Mouse (Mus musculus): ENCODE measurements around the gene 1600012H06Rik. TPM values are rescaled to one million over a fixed set of nuclear protein-coding genes. Genes with fewer than 3 reads are reported as not detected.
"Not testable (repeated sequence)": the region's sequence is repeated elsewhere in the genome, so short reads cannot be mapped to it uniquely, and the experiment has no call there.

The 1600012H06Rik gene
- total and polyA plus RNA-seq, 2 experiments from 2014 or later, result 24.2 to 27.1 TPM

DNA sequence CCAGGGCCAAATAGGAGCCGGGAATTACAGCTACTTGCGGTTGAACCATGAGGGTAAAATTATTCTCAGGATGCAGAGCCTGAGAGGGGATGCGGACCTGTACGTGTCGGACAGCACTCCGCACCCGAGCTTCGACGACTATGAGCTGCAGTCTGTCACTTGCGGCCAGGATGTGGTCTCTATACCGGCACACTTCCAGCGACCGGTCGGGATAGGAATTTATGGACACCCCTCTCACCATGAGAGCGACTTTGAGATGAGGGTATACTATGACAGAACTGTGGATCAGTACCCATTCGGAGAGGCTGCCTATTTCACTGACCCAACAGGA is 710 bp downstream of the 1600012H06Rik start:
- Histone ChIP-seq H3K36me3 (ENCODE audit: insufficient read depth) (peaks cover 11% of the 10 kb centered on the region), H3K4me3 (ENCODE audit: low read depth, low read length) (peak overlapping the region; percentile 94), H3K9ac (peak overlapping the region; percentile 88), H3K4me1 (ENCODE audit: insufficient read depth) (peaks cover 12% of the 10 kb centered on the region), H3K4me2 (ENCODE audit: low read depth) (peak overlapping the region; percentile 95), H3K27me3 (ENCODE audit: insufficient read depth, low read length) (no peaks in the 10 kb centered on the region), H3K9me3 (ENCODE audit: low read length) (no peaks in the 10 kb centered on the region), H3K27ac (ENCODE audit: low read depth, low read length) (peak overlapping the region; percentile 85)
- ATAC-seq (no peak), DNase-seq (peak; percentile 5)
- WGBS, result 19% methylated on average over 16 of the region's 16 CpGs
- no peak for TF ChIP-seq CTCF (IDR thresholded peaks at IDR 0.05; ENCODE audit: low read depth)

DNA sequence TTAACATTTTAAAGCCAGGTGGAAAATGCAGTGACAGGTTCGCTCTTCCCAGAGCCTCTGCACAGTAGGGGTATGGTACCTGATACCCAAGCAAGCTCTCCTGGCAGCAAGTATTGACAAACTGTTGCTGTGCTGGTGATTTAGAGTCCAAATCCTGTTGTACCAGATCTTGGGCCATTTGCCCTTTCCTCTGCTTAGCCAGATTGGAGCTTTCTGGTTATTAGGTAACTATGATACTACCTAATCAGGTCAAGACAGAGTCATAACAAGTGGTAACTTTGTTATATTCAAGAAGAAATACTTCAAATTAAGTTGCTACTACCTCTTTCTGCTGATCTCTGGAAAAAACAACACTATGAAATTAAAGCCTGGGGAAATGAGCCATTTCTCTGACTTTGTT is 1.6 kb downstream of the 1600012H06Rik start:
- Histone ChIP-seq H3K9ac (no peak overlapping the region), H3K4me2 (ENCODE audit: low read depth) (no peak overlapping the region), H3K36me3 (ENCODE audit: insufficient read depth) (peaks cover 16% of the 10 kb centered on the region), H3K27ac (ENCODE audit: low read depth, low read length) (no peak overlapping the region), H3K9me3 (ENCODE audit: low read length) (no peaks in the 10 kb centered on the region), H3K27me3 (ENCODE audit: insufficient read depth, low read length) (no peaks in the 10 kb centered on the region), H3K4me3 (ENCODE audit: low read depth, low read length) (no peak overlapping the region), H3K4me1 (ENCODE audit: insufficient read depth) (peaks cover 12% of the 10 kb centered on the region)
- WGBS, result 89% methylated on average over 1 of the region's 1 CpGs
- TF ChIP-seq CTCF (IDR thresholded peaks at IDR 0.05; ENCODE audit: low read depth), result no peak
- DNase-seq (no peak), ATAC-seq (no peak)

DNA sequence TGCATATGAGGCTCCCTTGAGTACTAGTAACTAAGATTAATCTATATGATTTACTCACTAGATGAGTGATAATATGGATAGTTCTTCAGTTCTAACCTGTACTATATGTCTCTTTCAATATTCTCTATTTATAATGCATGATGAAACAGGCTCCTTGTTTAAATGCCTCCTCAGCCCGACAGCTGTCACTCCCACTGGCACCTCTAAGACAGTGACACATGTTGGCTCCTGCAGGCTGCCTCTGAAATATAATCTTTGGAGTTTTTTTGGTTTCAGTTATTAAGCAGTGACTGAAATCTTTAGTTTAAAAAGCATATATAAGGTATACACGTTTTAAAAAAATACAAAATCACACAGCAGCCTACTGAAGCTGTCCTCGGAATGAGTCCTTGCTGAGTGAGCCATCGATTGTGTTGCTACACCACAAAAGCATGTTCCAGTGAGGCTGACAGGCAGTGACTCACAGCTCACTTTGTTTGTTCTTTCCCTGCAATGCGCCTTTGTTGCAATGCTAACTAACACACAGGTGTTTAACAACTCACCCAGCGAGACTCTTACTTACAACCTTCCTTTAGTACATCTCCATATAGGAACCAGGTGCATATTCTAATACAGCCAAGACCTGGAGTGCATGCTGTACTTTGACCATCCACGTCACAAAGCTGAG is 6.3 kb downstream of the 1600012H06Rik start:
- H3K9ac ChIP-seq, result no peak overlapping the region
- DNase-seq, result no peak
- WGBS, result 83% methylated on average over 7 of the region's 7 CpGs
- TF ChIP-seq CTCF (IDR thresholded peaks at IDR 0.05; ENCODE audit: low read depth), result no peak
- peaks cover under 1% of the 10 kb centered on the region; the same call in 1 of the 2 replicates for H3K4me1 ChIP-seq (ENCODE audit: insufficient read depth)
- ATAC-seq, result no peak
- H3K36me3 ChIP-seq (ENCODE audit: insufficient read depth), result peaks cover 42% of the 10 kb centered on the region
- H3K9me3 ChIP-seq (ENCODE audit: low read length), result no peaks in the 10 kb centered on the region
- no peak overlapping the region for H3K27ac ChIP-seq (ENCODE audit: low read depth, low read length)
- no peak overlapping the region for H3K4me2 ChIP-seq (ENCODE audit: low read depth)
- H3K4me3 ChIP-seq (ENCODE audit: low read depth, low read length), result no peak overlapping the region
- no peaks in the 10 kb centered on the region for H3K27me3 ChIP-seq (ENCODE audit: insufficient read depth, low read length)

DNA sequence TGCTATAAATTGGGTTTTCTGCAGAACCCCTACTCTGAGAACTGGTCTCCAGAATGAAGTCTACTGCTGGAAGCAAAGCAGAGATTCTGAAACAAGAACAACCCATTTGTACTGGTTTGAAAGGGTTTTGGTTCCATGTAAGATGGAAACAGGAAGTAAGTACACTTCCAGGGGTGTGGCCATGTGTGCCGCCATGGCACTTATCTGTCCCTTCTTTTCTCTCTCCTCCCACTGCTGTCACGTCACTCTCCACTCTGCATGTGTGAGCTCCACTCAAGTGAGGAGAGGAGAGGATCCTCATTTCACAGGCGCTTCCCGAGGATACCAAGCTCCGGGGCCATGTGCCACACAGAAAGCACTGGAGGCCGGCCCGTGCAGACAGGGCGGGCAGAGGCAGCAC is 10.5 kb downstream of the 1600012H06Rik start:
- Histone ChIP-seq H3K4me2 (ENCODE audit: low read depth) (no peak overlapping the region), H3K4me1 (ENCODE audit: insufficient read depth) (no peaks in the 10 kb centered on the region), H3K4me3 (ENCODE audit: low read depth, low read length) (no peak overlapping the region), H3K9ac (no peak overlapping the region), H3K36me3 (ENCODE audit: insufficient read depth) (peaks cover 37% of the 10 kb centered on the region), H3K27ac (ENCODE audit: low read depth, low read length) (no peak overlapping the region), H3K27me3 (ENCODE audit: insufficient read depth, low read length) (no peaks in the 10 kb centered on the region), H3K9me3 (ENCODE audit: low read length) (no peaks in the 10 kb centered on the region)
- no peak for TF ChIP-seq CTCF (IDR thresholded peaks at IDR 0.05; ENCODE audit: low read depth)
- 97% methylated on average over 8 of the region's 8 CpGs for WGBS
- DNase-seq, result no peak
- no peak for ATAC-seq

DNA sequence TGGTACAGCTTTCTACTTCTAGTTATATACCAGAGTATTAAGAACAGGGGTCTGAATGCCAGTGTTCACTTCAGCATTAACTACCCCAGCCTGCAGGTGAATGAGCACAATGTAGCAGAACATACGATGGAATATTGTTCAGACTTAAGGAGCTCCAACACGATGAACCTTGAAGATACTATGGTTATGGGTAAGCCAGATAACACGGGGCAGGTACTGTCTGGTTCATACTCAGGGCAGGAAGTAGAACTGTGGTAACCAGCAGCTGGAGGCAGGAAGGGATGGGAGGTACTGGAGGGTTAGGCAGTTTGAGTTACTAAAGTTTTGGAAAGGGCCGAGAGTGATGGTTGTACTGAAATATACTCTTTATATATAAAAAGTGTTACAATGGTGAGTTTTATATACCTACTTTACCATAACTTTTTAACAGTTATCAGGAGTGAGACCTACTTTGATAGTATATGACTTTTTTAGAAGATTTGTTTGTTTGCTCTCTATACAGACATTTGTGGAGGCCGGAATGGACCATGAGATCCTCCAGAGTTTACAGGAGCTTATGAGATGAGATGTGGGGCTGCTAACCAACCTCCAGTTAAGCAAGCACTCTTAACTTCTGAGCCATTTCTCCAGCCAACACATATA is 15.8 kb downstream of the 1600012H06Rik start:
- Histone ChIP-seq H3K27ac (ENCODE audit: low read depth, low read length) (no peak overlapping the region), H3K4me2 (ENCODE audit: low read depth) (no peak overlapping the region), H3K4me3 (ENCODE audit: low read depth, low read length) (no peak overlapping the region), H3K9me3 (ENCODE audit: low read length) (no peaks in the 10 kb centered on the region), H3K36me3 (ENCODE audit: insufficient read depth) (peaks cover 9% of the 10 kb centered on the region), H3K4me1 (ENCODE audit: insufficient read depth) (peaks cover 6% of the 10 kb centered on the region), H3K27me3 (ENCODE audit: insufficient read depth, low read length) (no peaks in the 10 kb centered on the region), H3K9ac (no peak overlapping the region)
- TF ChIP-seq CTCF (IDR thresholded peaks at IDR 0.05; ENCODE audit: low read depth), result no peak
- no peak for DNase-seq
- no peak for ATAC-seq
- WGBS, result 90% methylated on average over 5 of the region's 5 CpGs

DNA sequence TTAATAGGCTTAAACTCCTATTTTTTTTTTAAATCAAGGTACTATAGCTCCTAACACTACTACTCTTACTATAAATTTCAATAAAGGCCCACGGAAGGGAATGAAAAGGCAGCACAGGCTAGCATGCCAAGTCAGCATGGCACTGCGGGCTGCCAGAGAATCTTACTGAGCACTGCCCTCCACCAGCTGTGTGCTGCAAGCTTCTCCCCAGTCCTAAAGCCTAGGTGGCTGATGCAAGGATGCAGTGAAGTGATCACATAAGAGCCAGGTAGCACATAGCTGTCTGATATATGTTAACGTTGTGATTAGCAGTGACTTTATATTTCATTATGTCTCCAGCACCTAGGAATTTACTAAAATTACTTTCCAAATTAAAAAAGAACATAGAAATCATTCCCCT is 17.0 kb downstream of the 1600012H06Rik start:
- no peaks in the 10 kb centered on the region for H3K9me3 ChIP-seq (ENCODE audit: low read length)
- H3K4me1 ChIP-seq (ENCODE audit: insufficient read depth), result peaks cover 6% of the 10 kb centered on the region
- H3K4me3 ChIP-seq (ENCODE audit: low read depth, low read length), result 0 out of 2 replicates have a peak overlapping the region, but pooled peaks have one; percentile 20
- no peak overlapping the region for H3K27ac ChIP-seq (ENCODE audit: low read depth, low read length)
- no peaks in the 10 kb centered on the region for H3K27me3 ChIP-seq (ENCODE audit: insufficient read depth, low read length)
- H3K9ac ChIP-seq, result no peak overlapping the region
- peak overlapping the region; percentile 47 for H3K4me2 ChIP-seq (ENCODE audit: low read depth)
- no peak for TF ChIP-seq CTCF (IDR thresholded peaks at IDR 0.05; ENCODE audit: low read depth)
- no peak for DNase-seq
- H3K36me3 ChIP-seq (ENCODE audit: insufficient read depth), result no peaks in the 10 kb centered on the region; the same call in 1 of the 2 replicates
- WGBS, result 10% methylated on average over 3 of the region's 3 CpGs
- ATAC-seq, result no peak

DNA sequence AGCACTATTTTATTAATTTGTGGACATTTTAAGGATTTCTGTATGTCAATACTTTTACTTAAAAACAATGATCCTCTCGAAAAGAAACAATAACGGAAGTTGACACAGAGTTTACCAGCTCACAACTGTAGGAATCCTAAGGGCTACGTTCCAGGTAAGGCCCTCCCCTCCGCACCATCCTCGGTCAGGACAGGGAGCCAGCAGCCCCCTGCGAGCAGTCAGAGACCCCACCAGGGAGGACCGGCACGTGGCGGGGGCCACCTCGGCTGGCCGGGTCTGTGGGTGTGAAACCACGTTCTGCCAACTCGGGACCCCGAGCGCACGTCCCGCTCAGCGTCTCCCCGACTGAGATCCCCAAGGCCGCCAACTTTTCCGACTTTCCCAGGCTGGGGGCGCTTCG is 17.5 kb downstream of the 1600012H06Rik start:
- under 1% methylated on average over 19 of the region's 23 CpGs for WGBS
- Histone ChIP-seq H3K9me3 (ENCODE audit: low read length) (no peaks in the 10 kb centered on the region), H3K27me3 (ENCODE audit: insufficient read depth, low read length) (no peaks in the 10 kb centered on the region), H3K27ac (ENCODE audit: low read depth, low read length) (no peak overlapping the region), H3K4me3 (ENCODE audit: low read depth, low read length) (peak overlapping the region; percentile 54), H3K36me3 (ENCODE audit: insufficient read depth) (no peaks in the 10 kb centered on the region; the same call in 1 of the 2 replicates), H3K9ac (peak overlapping the region; percentile 63; the same call in 1 of the 2 replicates), H3K4me2 (ENCODE audit: low read depth) (peak overlapping the region; percentile 98), H3K4me1 (ENCODE audit: insufficient read depth) (peaks cover 6% of the 10 kb centered on the region)
- DNase-seq (no peak), ATAC-seq (peak; percentile 9; the same call in 1 of the 2 replicates)
- TF ChIP-seq CTCF (IDR thresholded peaks at IDR 0.05; ENCODE audit: low read depth), result no peak

DNA sequence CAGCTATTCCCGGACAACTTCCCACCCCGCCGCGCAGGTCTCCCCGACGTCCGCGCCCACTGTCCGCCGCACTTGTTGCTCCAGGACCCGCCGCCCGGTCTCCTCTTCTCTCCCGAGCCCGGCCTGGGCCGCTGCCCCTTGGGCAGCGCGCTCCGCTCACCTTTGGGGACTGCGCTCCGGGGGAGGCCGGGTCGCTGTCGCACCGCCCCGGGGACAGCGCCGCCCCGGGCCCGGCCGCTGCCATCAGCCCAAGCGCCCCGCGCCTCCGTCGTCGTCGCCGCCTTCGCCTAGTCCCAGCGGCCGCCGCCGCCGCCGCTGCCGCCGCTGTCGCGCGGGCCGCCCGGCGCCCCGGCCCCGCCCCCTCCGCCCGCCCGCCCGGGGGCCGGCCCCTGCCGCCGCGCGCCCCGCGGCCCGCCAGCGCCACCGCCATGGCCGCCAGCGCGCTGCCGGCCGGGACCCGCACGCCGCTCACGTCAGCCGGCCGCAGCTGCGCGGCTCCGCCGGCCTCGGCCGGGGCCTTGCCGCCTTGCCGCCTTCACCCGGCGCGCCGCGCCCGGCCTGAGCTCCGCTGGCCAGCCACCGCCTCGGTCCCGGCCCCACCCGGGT is 18.1 kb downstream of the 1600012H06Rik start, which contains the start of gene Phf10:
TSS of gene Phf10 (minus strand) at position 323 of the 606 bp plus-strand sequence.
- WGBS, result 2% methylated on average over 42 of the region's 100 CpGs
- not testable (repeated sequence) for H3K36me3 ChIP-seq (ENCODE audit: insufficient read depth); H3K27me3 ChIP-seq (ENCODE audit: insufficient read depth, low read length); H3K9me3 ChIP-seq (ENCODE audit: low read length); H3K4me1 ChIP-seq (ENCODE audit: insufficient read depth); H3K27ac ChIP-seq (ENCODE audit: low read depth, low read length)
- Histone ChIP-seq H3K4me3 (ENCODE audit: low read depth, low read length) (peak within 1 kb of the TSS; percentile 54), H3K9ac (peak within 1 kb of the TSS; percentile 63), H3K4me2 (ENCODE audit: low read depth) (peak within 1 kb of the TSS; percentile 98)
- peak; percentile 4 for DNase-seq
- peak; percentile 82 for ATAC-seq

DNA sequence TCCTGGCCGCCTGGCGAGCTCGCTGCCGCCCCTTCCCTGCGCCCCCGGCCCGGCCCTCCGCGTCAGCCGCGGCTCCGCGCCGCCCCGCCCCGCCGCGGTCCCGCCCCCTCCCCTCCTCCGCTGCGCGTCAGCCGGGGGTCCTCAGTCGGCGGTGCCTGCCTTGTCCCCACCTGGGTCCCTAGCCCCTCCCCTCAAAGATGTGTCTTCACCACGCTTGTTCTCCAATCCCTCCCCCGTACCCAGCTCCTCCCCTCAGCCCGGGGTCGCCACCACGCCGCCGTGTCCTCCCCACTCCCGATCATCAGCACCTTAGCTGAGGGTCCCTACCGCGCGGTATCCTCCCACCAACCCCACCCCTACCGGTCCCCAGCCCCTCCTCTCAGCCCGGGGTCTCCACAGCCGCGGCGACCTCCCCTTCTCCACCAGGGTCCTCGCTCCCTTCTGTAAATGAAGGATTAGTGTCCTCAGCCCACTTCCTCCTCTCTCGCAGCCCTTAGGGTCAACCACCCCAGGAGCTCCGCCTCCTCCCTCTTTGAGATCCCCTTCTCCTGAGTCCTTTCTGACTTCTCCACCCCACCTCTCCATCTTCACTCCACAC is 18.7 kb downstream of the 1600012H06Rik start:
- H3K4me3 ChIP-seq (ENCODE audit: low read depth, low read length); H3K9me3 ChIP-seq (ENCODE audit: low read length); DNase-seq; H3K4me2 ChIP-seq (ENCODE audit: low read depth); H3K4me1 ChIP-seq (ENCODE audit: insufficient read depth); H3K27me3 ChIP-seq (ENCODE audit: insufficient read depth, low read length); H3K36me3 ChIP-seq (ENCODE audit: insufficient read depth); H3K27ac ChIP-seq (ENCODE audit: low read depth, low read length); H3K9ac ChIP-seq: not testable (repeated sequence)
- ATAC-seq, result peak; percentile 94
- no CpG with 5 or more reads among the region's 44 CpGs for WGBS
